Mouse (Mus musculus): ENCODE data around the gene Pold4.

DNA sequence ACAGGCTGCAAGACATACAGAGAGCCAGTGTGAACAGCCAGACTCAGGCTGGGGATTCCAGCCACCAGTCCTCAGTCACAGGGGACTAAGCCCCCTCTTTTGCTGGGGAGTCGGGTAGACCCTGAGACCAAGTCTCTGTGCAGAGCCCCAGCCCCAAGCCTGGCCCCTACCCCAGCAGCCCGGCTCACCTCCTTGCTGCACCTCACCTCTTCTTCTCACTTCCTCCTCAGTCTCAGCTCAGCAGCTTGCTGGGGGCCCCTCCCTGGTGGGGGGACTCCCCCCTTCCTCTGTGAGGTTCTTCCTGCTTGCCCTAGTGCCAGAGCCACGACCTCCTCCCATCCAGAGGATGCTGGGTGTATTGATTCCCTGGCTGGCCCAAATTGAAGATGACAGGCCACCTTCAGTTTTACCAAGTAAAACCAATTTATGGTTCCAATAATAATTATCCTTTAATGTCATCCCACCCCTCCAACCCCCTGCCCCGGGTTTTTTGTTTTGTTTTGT lies 40.8 kb upstream of the Pold4 start, which contains the start of gene Tbc1d10c:
- TF ChIP-seq CTCF (IDR thresholded peaks at IDR 0.05; ENCODE audit: low read depth, low read length) (no peak), POLR2AphosphoS5 (IDR thresholded peaks at IDR 0.05; ENCODE audit: insufficient replicate concordance, low read depth, low read length) (no peak), GATA1 (IDR thresholded peaks at IDR 0.05; ENCODE audit: borderline replicate concordance, low read length) (no peak), TAL1 (conservative IDR thresholded peaks at IDR 0.05; ENCODE audit: low read depth, low read length) (no peak), GATA2 (IDR thresholded peaks at IDR 0.05; ENCODE audit: borderline replicate concordance, low read depth, low read length) (no peak)

Measured in G1E (cell line).